Mouse (Mus musculus) MEL (cell line): ENCODE data around the gene Msx1. TPM values are rescaled to one million over a fixed set of nuclear protein-coding genes. Genes with fewer than 3 reads are reported as not detected.

Experiments used
- DNase-seq: peaks from one replicate; pipeline ENCODE4 v3.0.0; 2011; ENCODE audit warnings: low read depth, low spot score
- H3K27ac ChIP-seq: 2 replicates; pipeline ENCODE4 v1.5.1; 2012; ENCODE audit warnings: low read depth, mild to moderate bottlenecking, control low read depth, low read length, moderate library complexity; ENCODE audit not compliant: control insufficient read depth
- H3K27me3 ChIP-seq, 2 experiments: fragments of 150-350 bp in 1 of 2; sonication (generic) in 1 of 2; 2 replicates each; pipeline ENCODE4 v1.6.1; 2012; ENCODE audit warnings: low read length in 2 of 2, mild to moderate bottlenecking in 2 of 2, improper control_type of control experiment in 1 of 2, moderate library complexity in 1 of 2; ENCODE audit not compliant: insufficient read depth in 2 of 2, control insufficient read depth in 1 of 2
- H3K36me3 ChIP-seq, 2 experiments: 2 replicates each; pipeline ENCODE4 v1.6.1; 2012 to 2014; ENCODE audit warnings: low read length in 2 of 2, improper control_type of control experiment in 1 of 2, inconsistent platforms in 1 of 2, mild to moderate bottlenecking in 1 of 2; ENCODE audit not compliant: insufficient read depth in 2 of 2, control insufficient read depth in 1 of 2
- H3K4me1 ChIP-seq, 2 experiments: fragments of 150-350 bp in 1 of 2; sonication (generic) in 1 of 2; 2 replicates each; pipeline ENCODE4 v1.6.1; 2012; ENCODE audit warnings: low read length in 2 of 2, improper control_type of control experiment in 1 of 2, mild to moderate bottlenecking in 1 of 2; ENCODE audit not compliant: insufficient read depth in 2 of 2, control insufficient read depth in 1 of 2
- H3K4me3 ChIP-seq, 2 experiments: fragments of 150-350 bp in 1 of 2; sonication (generic) in 1 of 2; 2 replicates each; pipeline ENCODE4 v1.5.1; 2012; ENCODE audit warnings: low read depth in 2 of 2, low read length in 2 of 2, mild to moderate bottlenecking in 2 of 2, moderate library complexity in 2 of 2, control low read depth in 1 of 2, improper control_type of control experiment in 1 of 2; ENCODE audit not compliant: control insufficient read depth in 1 of 2, insufficient read depth in 1 of 2
- H3K79me2 ChIP-seq: 2 replicates; pipeline ENCODE4 v1.6.1; 2012; ENCODE audit warnings: mild to moderate bottlenecking, low read length, moderate library complexity; ENCODE audit not compliant: control insufficient read depth, poor library complexity, insufficient read depth
- H3K9ac ChIP-seq: 2 replicates; pipeline ENCODE4 v1.6.1; 2012; ENCODE audit warnings: low read depth, mild to moderate bottlenecking, control low read depth, low read length, moderate library complexity; ENCODE audit not compliant: control insufficient read depth, poor library complexity, severe bottlenecking
- H3K9me3 ChIP-seq: fragments of 150-350 bp; sonication (generic); replicated peaks from 2 replicates; pipeline ENCODE4 v1.6.1; 2012; ENCODE audit warnings: mild to moderate bottlenecking, low read length, improper control_type of control experiment, moderate library complexity; ENCODE audit not compliant: insufficient read depth
- CHD2 ChIP-seq: IDR thresholded peaks from 2 replicates; pipeline ENCODE4 v1.6.1; 2011; ENCODE audit warnings: low read length, improper control_type of control experiment
- CTCF ChIP-seq, 3 experiments: IDR thresholded peaks in 2 of 3; conservative IDR thresholded peaks in 1 of 3; 2 replicates each; pipeline ENCODE4 v1.5.1; 2011 to 2012; ENCODE audit warnings: low read length in 3 of 3, low read depth in 2 of 3, mild to moderate bottlenecking in 2 of 3, improper control_type of control experiment in 1 of 3, inconsistent platforms in 1 of 3, mixed read lengths in 1 of 3, moderate library complexity in 1 of 3; ENCODE audit not compliant: control insufficient read depth in 1 of 3, insufficient read depth in 1 of 3, poor library complexity in 1 of 3, severe bottlenecking in 1 of 3
- ETS1 ChIP-seq: IDR thresholded peaks from 2 replicates; pipeline ENCODE4 v1.6.1; 2012; ENCODE audit warnings: low read depth, mild to moderate bottlenecking, inconsistent platforms, low read length, improper control_type of control experiment, moderate library complexity
- GABPA ChIP-seq: IDR thresholded peaks from 2 replicates; pipeline ENCODE4 v1.6.1; 2012; ENCODE audit warnings: low read depth, mild to moderate bottlenecking, inconsistent platforms, low read length, improper control_type of control experiment, moderate library complexity
- GATA1 ChIP-seq: IDR thresholded peaks from 2 replicates; pipeline ENCODE4 v1.6.1; 2011; ENCODE audit warnings: low read depth, low read length, improper control_type of control experiment
- HCFC1 ChIP-seq: IDR thresholded peaks from 2 replicates; pipeline ENCODE4 v1.6.1; 2012; ENCODE audit warnings: low read depth, mild to moderate bottlenecking, inconsistent platforms, low read length, improper control_type of control experiment, moderate library complexity
- MAX ChIP-seq: IDR thresholded peaks from 2 replicates; pipeline ENCODE4 v1.6.1; 2011; ENCODE audit warnings: low read length, improper control_type of control experiment
- MEF2A ChIP-seq: IDR thresholded peaks from 2 replicates; pipeline ENCODE4 v1.6.1; 2014; ENCODE audit warnings: low read depth, mild to moderate bottlenecking, inconsistent platforms, low read length, improper control_type of control experiment; ENCODE audit not compliant: poor library complexity, insufficient replicate concordance, severe bottlenecking; ENCODE audit errors: extremely low read depth
- MYB ChIP-seq: IDR thresholded peaks from 2 replicates; pipeline ENCODE4 v1.6.1; 2011; ENCODE audit warnings: mild to moderate bottlenecking, low read depth, low read length, improper control_type of control experiment
- NELFE ChIP-seq: IDR thresholded peaks from 2 replicates; pipeline ENCODE4 v1.6.1; 2011; ENCODE audit warnings: low read depth, low read length, improper control_type of control experiment
- NRF1 ChIP-seq: IDR thresholded peaks from 2 replicates; pipeline ENCODE4 v1.6.1; 2014; ENCODE audit warnings: low read depth, mild to moderate bottlenecking, inconsistent platforms, low read length, improper control_type of control experiment, moderate library complexity; ENCODE audit not compliant: poor library complexity, insufficient read depth, severe bottlenecking
- POLR2A ChIP-seq, 2 experiments: IDR thresholded peaks; 2 replicates each; pipeline ENCODE4 v1.6.1; 2011 to 2012; ENCODE audit warnings: low read length in 2 of 2, mild to moderate bottlenecking in 2 of 2, control low read depth in 1 of 2, improper control_type of control experiment in 1 of 2, low read depth in 1 of 2, moderate library complexity in 1 of 2; ENCODE audit not compliant: control insufficient read depth in 1 of 2, insufficient read depth in 1 of 2, poor library complexity in 1 of 2
- RAD21 ChIP-seq: IDR thresholded peaks from 2 replicates; pipeline ENCODE4 v1.6.1; 2011; ENCODE audit warnings: mild to moderate bottlenecking, low read depth, low read length, improper control_type of control experiment
- SMC3 ChIP-seq: IDR thresholded peaks from 2 replicates; pipeline ENCODE4 v1.6.1; 2011; ENCODE audit warnings: low read depth, low read length, improper control_type of control experiment
- TAL1 ChIP-seq: IDR thresholded peaks from 2 replicates; pipeline ENCODE4 v1.6.1; 2012; ENCODE audit warnings: mild to moderate bottlenecking, inconsistent platforms, low read length, moderate library complexity, mixed read lengths
- TBP ChIP-seq: IDR thresholded peaks from 2 replicates; pipeline ENCODE4 v1.8.0; 2011; ENCODE audit warnings: low read depth, low read length, improper control_type of control experiment
- TCF12 ChIP-seq: IDR thresholded peaks from 2 replicates; pipeline ENCODE4 v1.6.1; 2014; ENCODE audit warnings: low read depth, mild to moderate bottlenecking, inconsistent platforms, low read length, improper control_type of control experiment, moderate library complexity
- USF1 ChIP-seq: IDR thresholded peaks from 2 replicates; pipeline ENCODE4 v1.6.1; 2014; ENCODE audit warnings: low read depth, mild to moderate bottlenecking, inconsistent platforms, low read length, improper control_type of control experiment, moderate library complexity
- USF2 ChIP-seq, 2 experiments: IDR thresholded peaks; 2 replicates each; pipeline ENCODE4 v1.6.1; 2011 to 2012; ENCODE audit warnings: improper control_type of control experiment in 2 of 2, low read length in 2 of 2, borderline replicate concordance in 1 of 2, inconsistent platforms in 1 of 2, low read depth in 1 of 2, mild to moderate bottlenecking in 1 of 2; ENCODE audit not compliant: insufficient read depth in 1 of 2
- ZKSCAN1 ChIP-seq: IDR thresholded peaks from 2 replicates; pipeline ENCODE4 v1.6.1; 2012; ENCODE audit warnings: low read depth, mild to moderate bottlenecking, inconsistent platforms, low read length, improper control_type of control experiment, moderate library complexity
- ZMIZ1 ChIP-seq: IDR thresholded peaks from 2 replicates; pipeline ENCODE4 v1.6.1; 2012; ENCODE audit warnings: low read depth, mild to moderate bottlenecking, inconsistent platforms, low read length, improper control_type of control experiment, moderate library complexity
- polyA plus RNA-seq, 2 experiments: library from polyadenylated mRNA; stranded (reverse) in 1 of 2; unstranded in 1 of 2; fragments of >175 nt in 1 of 2; fragments of >200 nt in 1 of 2; gene quantifications; 2 replicates each; pipeline versions ENCODE4 v1.2.1 to v1.2.4; 2012; ENCODE audit warnings: low replicate concordance in 2 of 2, low read depth in 1 of 2; ENCODE audit not compliant: insufficient read length in 2 of 2, insufficient read depth in 1 of 2, missing spikeins in 1 of 2
- total RNA-seq: library from RNA; depleted of rRNA; stranded (reverse); fragments of 300-350 nt; gene quantifications from 2 replicates; pipeline ENCODE4 v1.2.3, GENCODE M21; 2012

Msx1 gene
- total and polyA plus RNA-seq, 3 experiments: not detected

GRCm38 (mm10) chr5:37783306-37783705 lies 41.1 kb downstream of the Msx1 start:
- Histone ChIP-seq H3K27me3 (no peaks in the 10 kb centered on the region), H3K79me2 (no peaks in the 10 kb centered on the region), H3K9me3 (no peaks in the 10 kb centered on the region), H3K4me3 (no peak overlapping the region), H3K36me3 (no peaks in the 10 kb centered on the region), H3K4me1 (no peaks in the 10 kb centered on the region), H3K9ac (no peak overlapping the region), H3K27ac (no peak overlapping the region)
- TF ChIP-seq TCF12 (no peak), CHD2 (no peak), TBP (no peak), HCFC1 (no peak), NRF1 (no peak), MEF2A (no peak), GATA1 (no peak), ZKSCAN1 (no peak), NELFE (no peak), USF2 (IDR thresholded peaks at IDR 0.05; ENCODE audit: borderline replicate concordance in 1 of 2, insufficient read depth in 1 of 2, low read depth in 1 of 2, low read length in 2 of 2) (no peak)
- DNase-seq: no peak

GRCm38 (mm10) chr5:37775681-37776080 lies 48.7 kb downstream of the Msx1 start:
- Histone ChIP-seq H3K79me2 (no peaks in the 10 kb centered on the region), H3K4me1 (no peaks in the 10 kb centered on the region), H3K9me3 (no peaks in the 10 kb centered on the region; the same call in 1 of the 2 replicates), H3K27me3 (no peaks in the 10 kb centered on the region), H3K36me3 (no peaks in the 10 kb centered on the region), H3K4me3 (no peak overlapping the region), H3K9ac (no peak overlapping the region), H3K27ac (no peak overlapping the region)
- no peak for DNase-seq
- TF ChIP-seq ZMIZ1 (no peak), USF1 (no peak)
- TF ChIP-seq, all 39 proteins: peak for 0

- H3K79me2 ChIP-seq: no peaks in the 10 kb centered on the region
- no peak overlapping the region for H3K4me3 ChIP-seq
- H3K9me3 ChIP-seq: no peaks in the 10 kb centered on the region; the same call in 1 of the 2 replicates
- no peak overlapping the region for H3K9ac ChIP-seq
- no peaks in the 10 kb centered on the region for H3K27me3 ChIP-seq
- no peak overlapping the region for H3K27ac ChIP-seq
- DNase-seq: no peak
- TF ChIP-seq RAD21: no peak
- TF ChIP-seq SMC3: no peak
- TF ChIP-seq POLR2A (IDR thresholded peaks at IDR 0.05; ENCODE audit: control insufficient read depth in 1 of 2, insufficient read depth in 1 of 2, low read depth in 1 of 2, low read length in 2 of 2, poor library complexity in 1 of 2): no peak
- no peak for TF ChIP-seq ZKSCAN1
- no peak for TF ChIP-seq GABPA
- no peak for TF ChIP-seq CTCF (IDR thresholded peaks at IDR 0.05 in 2 of 3, conservative IDR thresholded peaks at IDR 0.05 in 1 of 3; ENCODE audit: control insufficient read depth in 1 of 3, insufficient read depth in 1 of 3, low read depth in 2 of 3, low read length in 3 of 3, poor library complexity in 1 of 3, severe bottlenecking in 1 of 3)
- TF ChIP-seq CHD2: no peak
- no peak for TF ChIP-seq TAL1
- TF ChIP-seq HCFC1: no peak
- no peak for TF ChIP-seq MAX
- TF ChIP-seq MYB: no peak
- TF ChIP-seq ETS1: no peak
- no peaks in the 10 kb centered on the region for H3K36me3 ChIP-seq
- no peaks in the 10 kb centered on the region for H3K4me1 ChIP-seq
Observed at GRCm38 (mm10) chr5:37774011-37774410, 50.4 kb downstream of the Msx1 start.
